Mouse (Mus musculus): ENCODE results near the gene Afg1l.

Gene Afg1l

GRCm38 (mm10) chr10:42270277-42271083 is 207.9 kb downstream of the Afg1l start:
- DNase-seq (ENCODE audit: low read depth, low spot score), result no peak

- DNase-seq (ENCODE audit: low read depth, low spot score), result peak; percentile 78
These were observed 208.9 kb downstream of the Afg1l start for GRCm38 (mm10) chr10:42269281-42270025.

GRCm38 (mm10) chr10:42267811-42268545 is 210.4 kb downstream of the Afg1l start:
- DNase-seq (ENCODE audit: low read depth, low spot score), result no peak

- DNase-seq (ENCODE audit: low read depth, low spot score), result no peak
These were observed 213.2 kb downstream of the Afg1l start for GRCm38 (mm10) chr10:42265021-42265689.

GRCm38 (mm10) chr10:42264195-42264594 is 214.2 kb downstream of the Afg1l start:
- DNase-seq (ENCODE audit: low read depth, low spot score), result no peak

- no peak for DNase-seq (ENCODE audit: low read depth, low spot score)
These were observed 214.7 kb downstream of the Afg1l start for GRCm38 (mm10) chr10:42263701-42264100.
